Comparison of ENCODE assay signal across 9 mouse cellular contexts in genomic region chr4:141138425-141139115, GRCm38 (mm10). TPM values are rescaled to one million over a fixed set of nuclear protein-coding genes. Genes with fewer than 3 reads are reported as not detected.
DNase-seq lines count a peak whose midpoint lies in the region; ATAC-seq lines count a peak whose summit lies in the region.
"Had no signal": no experiment of that assay in that cellular context is flagged by ENCODE, and none has a peak within 500 bp of the region (broad histone marks: within the 10 kb centered on the region; RNA-seq: fewer than 3 reads in every experiment).

No protein-coding gene starts in this region.

- peak overlapping the region; percentile 88 for H3K9ac ChIP-seq in heart, embryonic 13.5 days
- H3K9ac ChIP-seq in midbrain, embryonic 16.5 days (ENCODE audit: low read depth, low read length): peak overlapping the region; percentile 91

- WGBS in heart, embryonic 13.5 days: 2% methylated on average over 29 of the region's 29 CpGs
- 5% methylated on average over 29 of the region's 29 CpGs for WGBS in midbrain, embryonic 16.5 days

- H3K36me3 ChIP-seq in heart, embryonic 13.5 days: 0 out of 2 replicates have a peak, but pooled peaks cover 4% of the 10 kb centered on the region
- H3K36me3 ChIP-seq in midbrain, embryonic 16.5 days (ENCODE audit: control insufficient read depth, insufficient read depth, low read length): no peaks in the 10 kb centered on the region

- peak overlapping the region; percentile 96 for H3K27ac ChIP-seq in heart, embryonic 13.5 days (replicated peaks)
- H3K27ac ChIP-seq in midbrain, embryonic 16.5 days (ENCODE audit: low read length): peak overlapping the region; percentile 95

- peak; percentile 34 for DNase-seq in adrenal gland, postnatal 10 days
- DNase-seq in adrenal gland, adult 8-10 months: no peak
- DNase-seq in Muller cell, postnatal 12 days (ENCODE audit: inconsistent ontology term): peak; percentile 65
- DNase-seq in kidney, postnatal 36 days: peak; percentile 65 to 85
- DNase-seq in natural killer cell, adult 2 months (ENCODE audit: low spot score in 2 of 2): no peak
- no peak for DNase-seq in urinary bladder, postnatal 10 days (ENCODE audit: low spot score)

- no peaks in the 10 kb centered on the region for H3K9me3 ChIP-seq in heart, embryonic 13.5 days
- H3K9me3 ChIP-seq in midbrain, embryonic 16.5 days (replicated peaks; ENCODE audit: control insufficient read depth, low read length, poor library complexity, severe bottlenecking): no peaks in the 10 kb centered on the region

- no peak for ATAC-seq in heart, embryonic 13.5 days (ENCODE audit: extremely low read depth, insufficient number of reproducible peaks, low FRiP score, low TSS enrichment)
- peak; percentile 7; the same call in 1 of the 2 replicates for ATAC-seq in midbrain, embryonic 16.5 days

- peak overlapping the region; percentile 75 for H3K4me3 ChIP-seq in heart, embryonic 13.5 days
- peak overlapping the region; percentile 95 for H3K4me3 ChIP-seq in midbrain, embryonic 16.5 days (ENCODE audit: low read depth, low read length)

- no peaks in the 10 kb centered on the region for H3K27me3 ChIP-seq in heart, embryonic 13.5 days (replicated peaks)
- H3K27me3 ChIP-seq in midbrain, embryonic 16.5 days (ENCODE audit: control insufficient read depth, insufficient read depth, low read depth, low read length): no peaks in the 10 kb centered on the region

- peak overlapping the region; percentile 97 for H3K4me2 ChIP-seq in heart, embryonic 13.5 days
- H3K4me2 ChIP-seq in midbrain, embryonic 16.5 days (ENCODE audit: low read length): peak overlapping the region; percentile 91

- H3K4me1 ChIP-seq in heart, embryonic 13.5 days: peaks cover 56% of the 10 kb centered on the region
- peaks cover 40% of the 10 kb centered on the region for H3K4me1 ChIP-seq in midbrain, embryonic 16.5 days (ENCODE audit: control insufficient read depth, insufficient read depth, low read length)

RNA-seq across cellular contexts. Expression of gene Szrd1, which starts 1.0 kb away (rescaled TPM):
- 100 to 1,000 TPM; 111 to 115 TPM for total RNA-seq in adrenal gland, postnatal 10 days (2021)
- total RNA-seq in adrenal gland, adult 8-10 months (2022): 100 to 1,000 TPM in 3 of 4 experiments, 10 to 100 TPM in 1; 96.1 to 123 (median 115) TPM
- polyA plus RNA-seq in heart, embryonic 13.5 days (2015; fragmentation: Nextera tagmentation; extraction: Ambion mirVana): 31.3 and 33.8 TPM in 2 replicates
- polyA plus RNA-seq in midbrain, embryonic 16.5 days (2015; fragmentation: Nextera tagmentation; extraction: Ambion mirVana): 24.5 and 25.1 TPM in 2 replicates

RNA-seq across cellular contexts. Expression of gene Fbxo42, which starts 9.1 kb away (rescaled TPM):
- total RNA-seq in adrenal gland, postnatal 10 days (2021): 10 to 100 TPM; 16.6 to 21.2 TPM
- 10 to 100 TPM; 24.5 to 32.1 (median 29.0) TPM for total RNA-seq in adrenal gland, adult 8-10 months (2022)
- polyA plus RNA-seq in heart, embryonic 13.5 days (2015; fragmentation: Nextera tagmentation; extraction: Ambion mirVana): 12.8 and 14.2 TPM in 2 replicates
- 25.5 TPM in 2 replicates for polyA plus RNA-seq in midbrain, embryonic 16.5 days (2015; fragmentation: Nextera tagmentation; extraction: Ambion mirVana)

RNA-seq across cellular contexts. Expression of gene Spata21, which starts 50.4 kb away (rescaled TPM):
- not detected for total RNA-seq in adrenal gland, postnatal 10 days (2021)
- not detected for total RNA-seq in adrenal gland, adult 8-10 months (2022)
- not detected in 2 replicates for polyA plus RNA-seq in heart, embryonic 13.5 days (2015; fragmentation: Nextera tagmentation; extraction: Ambion mirVana)
- polyA plus RNA-seq in midbrain, embryonic 16.5 days (2015; fragmentation: Nextera tagmentation; extraction: Ambion mirVana): 0.39 TPM in 1 of 2 replicates, not detected in the other
- total RNA-seq: neutrophil, adult 5-6 weeks had no signal

Comparison
In these comparisons a context has a peak if more than half of its experiments do, and no peak if none do; other contexts are left out.
1. DNase-seq: peak in adrenal gland, postnatal 10 days (single experiment), Muller cell, postnatal 12 days (single experiment) and kidney, postnatal 36 days (2 of 2); none in adrenal gland, adult 8-10 months (single experiment), natural killer cell, adult 2 months (0 of 2) and urinary bladder, postnatal 10 days (single experiment).